Mouse (Mus musculus): Measurements from ENCODE around the gene AI854703. TPM values are rescaled to one million over a fixed set of nuclear protein-coding genes. Genes with fewer than 3 reads are reported as not detected.

The AI854703 gene
- polyA plus RNA-seq, 1 experiment from 2014 or later, result 7.1 TPM

- Histone ChIP-seq H3K36me3 (ENCODE audit: insufficient read depth, low read length) (no peaks in the 10 kb centered on the region), H3K4me3 (replicated peaks; ENCODE audit: low read depth, low read length) (no peak overlapping the region), H3K4me2 (ENCODE audit: low read length) (no peak overlapping the region), H3K9ac (ENCODE audit: low read depth, low read length) (no peak overlapping the region), H3K9me3 (replicated peaks; ENCODE audit: low read length) (no peaks in the 10 kb centered on the region), H3K27me3 (ENCODE audit: insufficient read depth, low read length) (no peaks in the 10 kb centered on the region), H3K27ac (no peak overlapping the region), H3K4me1 (replicated peaks; ENCODE audit: insufficient read depth, low read length) (peaks cover 15% of the 10 kb centered on the region; the same call in 1 of the 2 replicates)
- TF ChIP-seq CTCF (IDR thresholded peaks at IDR 0.05; ENCODE audit: low read depth), result no peak
- 90% methylated on average over 8 of the region's 8 CpGs for WGBS
- ATAC-seq (replicated peaks; ENCODE audit: low FRiP score, low read depth), result no peak
- no peak for DNase-seq (ENCODE audit: low spot score)
These were observed 4.3 kb downstream of the AI854703 start for GRCm38 (mm10) chr6:48630831-48631230.

GRCm38 (mm10) chr6:48635105-48635504, 8.5 kb downstream of the AI854703 start:
- H3K27me3 ChIP-seq (ENCODE audit: insufficient read depth, low read length), result no peaks in the 10 kb centered on the region
- TF ChIP-seq CTCF (IDR thresholded peaks at IDR 0.05; ENCODE audit: low read depth), result no peak
- H3K4me3 ChIP-seq (replicated peaks; ENCODE audit: low read depth, low read length), result no peak overlapping the region
- no peak overlapping the region for H3K27ac ChIP-seq
- 78% methylated on average over 2 of the region's 2 CpGs for WGBS
- no peak overlapping the region for H3K4me2 ChIP-seq (ENCODE audit: low read length)
- no peaks in the 10 kb centered on the region for H3K36me3 ChIP-seq (ENCODE audit: insufficient read depth, low read length)
- ATAC-seq (replicated peaks; ENCODE audit: low FRiP score, low read depth) (no peak), DNase-seq (ENCODE audit: low spot score) (no peak)
- H3K9me3 ChIP-seq (replicated peaks; ENCODE audit: low read length), result no peaks in the 10 kb centered on the region
- no peaks in the 10 kb centered on the region for H3K4me1 ChIP-seq (replicated peaks; ENCODE audit: insufficient read depth, low read length)
- no peak overlapping the region for H3K9ac ChIP-seq (ENCODE audit: low read depth, low read length)

GRCm38 (mm10) chr6:48636515-48636914, 10.0 kb downstream of the AI854703 start:
- Histone ChIP-seq H3K4me2 (ENCODE audit: low read length) (no peak overlapping the region), H3K9ac (ENCODE audit: low read depth, low read length) (no peak overlapping the region), H3K36me3 (ENCODE audit: insufficient read depth, low read length) (no peaks in the 10 kb centered on the region), H3K9me3 (replicated peaks; ENCODE audit: low read length) (no peaks in the 10 kb centered on the region), H3K27ac (no peak overlapping the region), H3K4me1 (replicated peaks; ENCODE audit: insufficient read depth, low read length) (no peaks in the 10 kb centered on the region), H3K4me3 (replicated peaks; ENCODE audit: low read depth, low read length) (no peak overlapping the region), H3K27me3 (ENCODE audit: insufficient read depth, low read length) (no peaks in the 10 kb centered on the region)
- DNase-seq (ENCODE audit: low spot score) (no peak), ATAC-seq (replicated peaks; ENCODE audit: low FRiP score, low read depth) (no peak)
- 68% methylated on average over 6 of the region's 6 CpGs for WGBS
- TF ChIP-seq CTCF (IDR thresholded peaks at IDR 0.05; ENCODE audit: low read depth), result no peak

- H3K4me2 ChIP-seq (ENCODE audit: low read length), result no peak overlapping the region
These were observed 11.4 kb downstream of the AI854703 start for GRCm38 (mm10) chr6:48637811-48638500.

GRCm38 (mm10) chr6:48638553-48638952, 12.0 kb downstream of the AI854703 start:
- DNase-seq (ENCODE audit: low spot score) (no peak), ATAC-seq (replicated peaks; ENCODE audit: low FRiP score, low read depth) (no peak)
- no peak overlapping the region for H3K9ac ChIP-seq (ENCODE audit: low read depth, low read length)
- no peaks in the 10 kb centered on the region for H3K4me1 ChIP-seq (replicated peaks; ENCODE audit: insufficient read depth, low read length)
- H3K27ac ChIP-seq, result no peak overlapping the region
- whole genome bisulfite sequencing, result 58% methylated on average over 2 of the region's 2 CpGs
- H3K36me3 ChIP-seq (ENCODE audit: insufficient read depth, low read length), result no peaks in the 10 kb centered on the region
- H3K4me2 ChIP-seq (ENCODE audit: low read length), result no peak overlapping the region
- H3K9me3 ChIP-seq (replicated peaks; ENCODE audit: low read length), result no peaks in the 10 kb centered on the region
- no peaks in the 10 kb centered on the region for H3K27me3 ChIP-seq (ENCODE audit: insufficient read depth, low read length)
- H3K4me3 ChIP-seq (replicated peaks; ENCODE audit: low read depth, low read length), result no peak overlapping the region
- TF ChIP-seq CTCF (IDR thresholded peaks at IDR 0.05; ENCODE audit: low read depth), result no peak

More at GRCm38 (mm10) chr6:48637811-48638500, 11.4 kb downstream of the AI854703 start:
- DNase-seq (ENCODE audit: low spot score), result no peak
- TF ChIP-seq CTCF (IDR thresholded peaks at IDR 0.05; ENCODE audit: low read depth), result no peak
- Histone ChIP-seq H3K36me3 (ENCODE audit: insufficient read depth, low read length) (no peaks in the 10 kb centered on the region), H3K27me3 (ENCODE audit: insufficient read depth, low read length) (no peaks in the 10 kb centered on the region), H3K4me3 (replicated peaks; ENCODE audit: low read depth, low read length) (no peak overlapping the region), H3K4me1 (replicated peaks; ENCODE audit: insufficient read depth, low read length) (no peaks in the 10 kb centered on the region), H3K9me3 (replicated peaks; ENCODE audit: low read length) (no peaks in the 10 kb centered on the region), H3K9ac (ENCODE audit: low read depth, low read length) (no peak overlapping the region), H3K27ac (no peak overlapping the region)
- ATAC-seq (replicated peaks; ENCODE audit: low FRiP score, low read depth), result no peak
- WGBS, result 57% methylated on average over 6 of the region's 6 CpGs

- H3K4me2 ChIP-seq (ENCODE audit: low read length), result no peak overlapping the region
- no peaks in the 10 kb centered on the region for H3K27me3 ChIP-seq (ENCODE audit: insufficient read depth, low read length)
- no peaks in the 10 kb centered on the region for H3K4me1 ChIP-seq (replicated peaks; ENCODE audit: insufficient read depth, low read length)
- 68% methylated on average over 6 of the region's 6 CpGs for WGBS
- no peaks in the 10 kb centered on the region for H3K36me3 ChIP-seq (ENCODE audit: insufficient read depth, low read length)
- no peak overlapping the region for H3K9ac ChIP-seq (ENCODE audit: low read depth, low read length)
- no peak for ATAC-seq (replicated peaks; ENCODE audit: low FRiP score, low read depth)
- no peak overlapping the region for H3K4me3 ChIP-seq (replicated peaks; ENCODE audit: low read depth, low read length)
- no peak for TF ChIP-seq CTCF (IDR thresholded peaks at IDR 0.05; ENCODE audit: low read depth)
- H3K9me3 ChIP-seq (replicated peaks; ENCODE audit: low read length), result no peaks in the 10 kb centered on the region
- no peak for DNase-seq (ENCODE audit: low spot score)
- no peak overlapping the region for H3K27ac ChIP-seq
These were observed 14.8 kb downstream of the AI854703 start for GRCm38 (mm10) chr6:48641391-48641790.
